Mouse (Mus musculus): ENCODE results near the gene Fat2.

- no peak for TF ChIP-seq CTCF (IDR thresholded peaks at IDR 0.05; ENCODE audit: extremely low read depth, insufficient read length, insufficient replicate concordance, low read depth, low read length)
- TF ChIP-seq POLR2A (IDR thresholded peaks at IDR 0.05; ENCODE audit: low read depth, low read length) = no peak
Observed at GRCm38 (mm10) chr11:55323854-55324253, 12.5 kb downstream of the Fat2 start.

Data from small intestine, adult 2 months (tissue).